In the genomic region with DNA sequence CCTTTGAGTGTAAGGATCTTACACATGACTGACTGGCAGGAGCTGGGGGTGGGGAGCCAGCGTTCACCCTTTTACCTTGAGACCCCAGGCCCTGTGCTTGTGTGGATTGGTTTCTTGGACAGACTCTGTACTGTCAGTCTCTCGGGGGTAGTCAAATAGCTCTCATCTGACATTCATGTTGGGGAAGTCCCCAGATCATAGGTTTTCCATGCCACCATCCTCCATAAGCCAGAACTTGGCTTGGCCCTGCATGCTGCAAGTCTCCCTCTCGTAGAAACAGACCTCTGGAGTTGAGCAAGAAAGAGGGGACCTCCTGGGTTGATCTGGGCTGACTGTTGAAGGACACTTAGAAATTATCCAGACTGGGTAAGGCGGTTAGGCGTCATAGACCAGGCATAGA, we compare ENCODE assay signal across 18 mouse cellular contexts. TPM values are rescaled to one million over a fixed set of nuclear protein-coding genes. Genes with fewer than 3 reads are reported as not detected.
"Had no signal": no experiment of that assay in that cellular context is flagged by ENCODE, and none has a peak within 500 bp of the region (broad histone marks: within the 10 kb centered on the region; RNA-seq: fewer than 3 reads in every experiment).

No protein-coding gene starts in this region.

- H3K27me3 ChIP-seq: neural tube, embryonic 12.5 days had no signal

- H3K9me3 ChIP-seq: neural tube, embryonic 12.5 days; neural tube, embryonic 13.5 days; neural tube, embryonic 15.5 days; stomach, embryonic 15.5 days had no signal

- H3K36me3 ChIP-seq: neural tube, embryonic 12.5 days; neural tube, embryonic 13.5 days; neural tube, embryonic 15.5 days; stomach, embryonic 15.5 days had no signal

- H3K4me3 ChIP-seq: neural tube, embryonic 12.5 days; neural tube, embryonic 13.5 days; neural tube, embryonic 15.5 days; stomach, embryonic 15.5 days had no signal

- H3K4me2 ChIP-seq: neural tube, embryonic 12.5 days; neural tube, embryonic 13.5 days; neural tube, embryonic 15.5 days; stomach, embryonic 15.5 days had no signal

- H3K27ac ChIP-seq: neural tube, embryonic 12.5 days; neural tube, embryonic 13.5 days; neural tube, embryonic 15.5 days; stomach, embryonic 15.5 days; stomach, postnatal 0 days had no signal

- H3K9ac ChIP-seq: neural tube, embryonic 12.5 days; neural tube, embryonic 13.5 days; neural tube, embryonic 15.5 days; stomach, embryonic 15.5 days had no signal

- DNase-seq: retina, postnatal 1 day; right cerebral cortex, adult 18-20 months; right cerebral cortex, postnatal 14 days; right cerebral cortex, postnatal 25 days; right cerebral cortex, postnatal 4 days; spleen, adult 18-20 months; thymus, adult 18-20 months; thymus, adult 2 months; thymus, postnatal 14 days; thymus, postnatal 25 days; thymus, postnatal 36 days; thymus, postnatal 4 days had no signal

- H3K4me1 ChIP-seq: neural tube, embryonic 12.5 days; neural tube, embryonic 13.5 days; neural tube, embryonic 15.5 days; stomach, embryonic 15.5 days had no signal

RNA-seq across cellular contexts. Expression of a gene that starts 12.2 kb away (rescaled TPM):
- polyA plus RNA-seq: neural tube, embryonic 12.5 days had no signal

RNA-seq across cellular contexts. Expression of a gene that starts 45.2 kb away (rescaled TPM):
- total RNA-seq: neutrophil, adult 5-6 weeks had no signal
